Comparison of ENCODE assay signal across 12 mouse cellular contexts in genomic region chr4:32243458-32243857, GRCm38 (mm10). TPM values are rescaled to one million over a fixed set of nuclear protein-coding genes. Genes with fewer than 3 reads are reported as not detected.
DNase-seq lines count a peak whose midpoint lies in the region; ATAC-seq lines count a peak whose summit lies in the region.
"Had no signal": no experiment of that assay in that cellular context is flagged by ENCODE, and none has a peak within 500 bp of the region (broad histone marks: within the 10 kb centered on the region; RNA-seq: fewer than 3 reads in every experiment).

No protein-coding gene starts in this region.

- H3K36me3 ChIP-seq in heart, embryonic 14.5 days (ENCODE audit: control insufficient read depth, insufficient read depth, low read length), result no peaks in the 10 kb centered on the region
- peaks cover 5% of the 10 kb centered on the region; the same call in 1 of the 2 replicates for H3K36me3 ChIP-seq in hindbrain, embryonic 13.5 days

- peak overlapping the region; percentile 29 for H3K4me2 ChIP-seq in heart, embryonic 14.5 days (ENCODE audit: low read length)
- H3K4me2 ChIP-seq in hindbrain, embryonic 13.5 days, result peak overlapping the region; percentile 20; the same call in 1 of the 2 replicates

- no peak overlapping the region for H3K4me3 ChIP-seq in heart, embryonic 14.5 days (ENCODE audit: control insufficient read depth in 1 of 2, insufficient read depth in 1 of 2, low read depth in 1 of 2, low read length in 2 of 2)
- H3K4me3 ChIP-seq in hindbrain, embryonic 13.5 days, result no peak overlapping the region

- DNase-seq in heart, postnatal 10 days, result no peak
- DNase-seq in embryo, embryonic 10.5 days (ENCODE audit: low spot score), result peak; percentile 77
- peak; percentile 54 for DNase-seq in lung, postnatal 36 days
- no peak for DNase-seq in right cerebral cortex, postnatal 10 days (ENCODE audit: low spot score in 2 of 2)
- DNase-seq in gastrocnemius, adult 18-20 months (ENCODE audit: low spot score), result no peak
- DNase-seq: B cell, adult 2 months; kidney, postnatal 4 days had no signal

- H3K27me3 ChIP-seq in heart, embryonic 14.5 days (ENCODE audit: control insufficient read depth, insufficient read depth, low read length), result no peaks in the 10 kb centered on the region
- no peaks in the 10 kb centered on the region for H3K27me3 ChIP-seq in hindbrain, embryonic 13.5 days
- H3K27me3 ChIP-seq: Patski had no signal

- ATAC-seq in heart, embryonic 14.5 days (ENCODE audit: insufficient number of reproducible peaks, insufficient read depth, low FRiP score, low read depth), result no peak
- ATAC-seq in hindbrain, embryonic 13.5 days (ENCODE audit: low FRiP score), result no peak
- no peak for ATAC-seq in megakaryocyte progenitor cell, adult 5-6 weeks (replicated peaks; ENCODE audit: poor library complexity)
- ATAC-seq: Patski had no signal

- no peak overlapping the region for H3K9ac ChIP-seq in heart, embryonic 14.5 days (ENCODE audit: low read length)
- H3K9ac ChIP-seq in hindbrain, embryonic 13.5 days, result peak overlapping the region; percentile 56; the same call in 1 of the 2 replicates
- H3K9ac ChIP-seq: liver, embryonic 14.5 days had no signal

- no peaks in the 10 kb centered on the region for H3K9me3 ChIP-seq in heart, embryonic 14.5 days (ENCODE audit: control insufficient read depth, low read length)
- H3K9me3 ChIP-seq in hindbrain, embryonic 13.5 days, result no peaks in the 10 kb centered on the region

- peak overlapping the region; percentile 77 to 84 for H3K27ac ChIP-seq in heart, embryonic 14.5 days (replicated peaks in 1 of 2; ENCODE audit: control insufficient read depth in 1 of 2, insufficient read depth in 1 of 2, low read depth in 2 of 2, low read length in 2 of 2)
- peak overlapping the region; percentile 23; the same call in 1 of the 2 replicates for H3K27ac ChIP-seq in hindbrain, embryonic 13.5 days
- H3K27ac ChIP-seq: liver, embryonic 14.5 days had no signal

- WGBS in heart, embryonic 14.5 days, result 15% methylated on average over 10 of the region's 10 CpGs
- 40% methylated on average over 10 of the region's 10 CpGs for WGBS in hindbrain, embryonic 13.5 days

- intact Hi-C loops in heart, postnatal 10 days (cut with DNase I), result loop anchor here (5.0 kb wide), 1 partner anchor 119 kb away; no protein-coding TSS in a partner anchor

- H3K4me1 ChIP-seq in heart, embryonic 14.5 days (ENCODE audit: control insufficient read depth in 2 of 2, insufficient read depth in 2 of 2, low read length in 2 of 2), result peaks cover 43 to 63% of the 10 kb centered on the region in 2 experiments
- peaks cover 73% of the 10 kb centered on the region for H3K4me1 ChIP-seq in hindbrain, embryonic 13.5 days (replicated peaks)

RNA-seq across cellular contexts. Expression of gene Bach2, which starts 4.9 kb away (rescaled TPM):
- 7.3 and 8.2 TPM in 2 replicates for polyA plus RNA-seq in heart, embryonic 14.5 days (2014; fragmentation: Nextera tagmentation; extraction: Ambion mirVana)
- total RNA-seq in heart, postnatal 10 days (2021), result 10 to 100 TPM; 16.8 to 17.9 TPM
- polyA plus RNA-seq in hindbrain, embryonic 13.5 days (2015; fragmentation: Nextera tagmentation; extraction: Ambion mirVana), result 28.5 and 29.4 TPM in 2 replicates
- 1 to 10 TPM; 2.6 to 3.4 TPM for total RNA-seq in gastrocnemius, adult 18-20 months (2021)
- 3.1 and 3.8 TPM in 2 replicates for total RNA-seq in megakaryocyte progenitor cell, adult 5-6 weeks (2015)
- 0.37 and 0.61 TPM in 2 replicates for total RNA-seq in megakaryocyte progenitor cell, adult 5-6 weeks (2017)

Comparison
In these comparisons a context has a peak if more than half of its experiments do, and no peak if none do; other contexts are left out.
1. DNase-seq: peak in embryo, embryonic 10.5 days (single experiment) and lung, postnatal 36 days (single experiment); none in heart, postnatal 10 days (0 of 2), right cerebral cortex, postnatal 10 days (0 of 2) and gastrocnemius, adult 18-20 months (single experiment).